Comparison of ENCODE assay signal across 31 mouse cellular contexts in genomic region chr7:49915471-49915870, GRCm38 (mm10). TPM values are rescaled to one million over a fixed set of nuclear protein-coding genes. Genes with fewer than 3 reads are reported as not detected.
DNase-seq lines count a peak whose midpoint lies in the region; ATAC-seq and TF ChIP-seq lines count a peak whose summit lies in the region.
"Had no signal": no experiment of that assay in that cellular context is flagged by ENCODE, and none has a peak within 500 bp of the region (broad histone marks: within the 10 kb centered on the region; RNA-seq: fewer than 3 reads in every experiment).

No protein-coding gene starts in this region.

- no peak for ATAC-seq in forebrain, embryonic 12.5 days (ENCODE audit: low FRiP score)
- no peak for ATAC-seq in forebrain, postnatal 0 days
- no peak for ATAC-seq in hindbrain, embryonic 13.5 days (ENCODE audit: low FRiP score)
- no peak for ATAC-seq in neural tube, embryonic 13.5 days (ENCODE audit: low read depth)
- ATAC-seq: forebrain, embryonic 14.5 days had no signal

- H3K36me3 ChIP-seq in forebrain, embryonic 12.5 days (replicated peaks) = no peaks in the 10 kb centered on the region
- no peaks in the 10 kb centered on the region for H3K36me3 ChIP-seq in forebrain, postnatal 0 days (ENCODE audit: insufficient read depth)
- no peaks in the 10 kb centered on the region for H3K36me3 ChIP-seq in E14TG2a.4 (ENCODE audit: insufficient read depth, low read length)
- H3K36me3 ChIP-seq in hindbrain, embryonic 13.5 days = peaks cover 5% of the 10 kb centered on the region
- peaks cover 15% of the 10 kb centered on the region; the same call in 1 of the 2 replicates for H3K36me3 ChIP-seq in neural tube, embryonic 13.5 days
- H3K36me3 ChIP-seq in limb, embryonic 10.5 days = no peaks in the 10 kb centered on the region
- H3K36me3 ChIP-seq: kidney, embryonic 15.5 days; limb, embryonic 13.5 days; liver, embryonic 13.5 days had no signal

- peaks cover 99% of the 10 kb centered on the region for H3K27me3 ChIP-seq in forebrain, embryonic 12.5 days
- peaks cover 59% of the 10 kb centered on the region for H3K27me3 ChIP-seq in forebrain, postnatal 0 days (ENCODE audit: insufficient read depth, low read length)
- H3K27me3 ChIP-seq in E14TG2a.4 (ENCODE audit: insufficient read depth, low read length) = peaks cover 75% of the 10 kb centered on the region
- peaks cover 91% of the 10 kb centered on the region for H3K27me3 ChIP-seq in hindbrain, embryonic 13.5 days
- H3K27me3 ChIP-seq in neural tube, embryonic 13.5 days = peaks cover 85% of the 10 kb centered on the region
- peaks cover 94% of the 10 kb centered on the region for H3K27me3 ChIP-seq in limb, embryonic 10.5 days (ENCODE audit: low read depth, poor library complexity, severe bottlenecking)

- H3K9ac ChIP-seq in forebrain, embryonic 12.5 days = no peak overlapping the region
- H3K9ac ChIP-seq in forebrain, postnatal 0 days = no peak overlapping the region
- H3K9ac ChIP-seq in hindbrain, embryonic 13.5 days = peak overlapping the region; percentile 87
- H3K9ac ChIP-seq in neural tube, embryonic 13.5 days = peak overlapping the region; percentile 87
- H3K9ac ChIP-seq: kidney, embryonic 15.5 days; limb, embryonic 13.5 days; liver, embryonic 13.5 days; lung, embryonic 14.5 days had no signal

- H3K4me1 ChIP-seq in forebrain, embryonic 12.5 days = peaks cover 11% of the 10 kb centered on the region
- no peaks in the 10 kb centered on the region for H3K4me1 ChIP-seq in forebrain, postnatal 0 days (ENCODE audit: insufficient read depth)
- H3K4me1 ChIP-seq in E14TG2a.4 (replicated peaks; ENCODE audit: low read depth, low read length) = peaks cover 55% of the 10 kb centered on the region
- H3K4me1 ChIP-seq in hindbrain, embryonic 13.5 days (replicated peaks) = peaks cover 21% of the 10 kb centered on the region
- peaks cover 26% of the 10 kb centered on the region for H3K4me1 ChIP-seq in neural tube, embryonic 13.5 days (replicated peaks)
- peaks cover 3% of the 10 kb centered on the region; the same call in 1 of the 2 replicates for H3K4me1 ChIP-seq in limb, embryonic 10.5 days
- H3K4me1 ChIP-seq: limb, embryonic 13.5 days; liver, embryonic 13.5 days had no signal

- H3K4me3 ChIP-seq in forebrain, embryonic 12.5 days (replicated peaks) = 0 out of 2 replicates have a peak overlapping the region, but pooled peaks have one; percentile 5
- no peak overlapping the region for H3K4me3 ChIP-seq in forebrain, postnatal 0 days (ENCODE audit: low read depth, low read length)
- H3K4me3 ChIP-seq in E14TG2a.4 (replicated peaks; ENCODE audit: low read length) = peak overlapping the region; percentile 61
- peak overlapping the region; percentile 51 for H3K4me3 ChIP-seq in hindbrain, embryonic 13.5 days
- peak overlapping the region; percentile 52 for H3K4me3 ChIP-seq in neural tube, embryonic 13.5 days
- no peak overlapping the region for H3K4me3 ChIP-seq in limb, embryonic 10.5 days
- H3K4me3 ChIP-seq: kidney, embryonic 15.5 days; limb, embryonic 13.5 days; liver, embryonic 13.5 days; megakaryocyte, embryonic 14.5 days had no signal

- no peak for DNase-seq in forebrain, postnatal 0 days
- DNase-seq in limb, embryonic 10.5 days (ENCODE audit: low spot score) = no peak
- DNase-seq in left cerebral cortex, postnatal 36 days (ENCODE audit: low spot score in 2 of 2) = no peak
- DNase-seq: adrenal gland, adult 2 months; cerebellum, adult 11 months; cerebellum, postnatal 14 days; embryo, embryonic 11 days; gastrocnemius, postnatal 10 days; heart, adult 11 months; kidney, adult 11 months; kidney, postnatal 36 days; layer of hippocampus, postnatal 36 days; liver, embryonic 13.5 days; lung, embryonic 14.5 days; lung, postnatal 36 days; thymus, adult 2 months; thymus, postnatal 4 days had no signal

- intact Hi-C loops in left cerebral cortex, postnatal 36 days (cut with DNase I) = loop anchor here (10.0 kb wide), 1 partner anchor 1709 kb away; the partner anchor contains the start of gene Slc17a6

- no peak for TF ChIP-seq CTCF in forebrain, postnatal 0 days (IDR thresholded peaks at IDR 0.05; ENCODE audit: low read depth)
- TF ChIP-seq CTCF in E14TG2a.4 (conservative IDR thresholded peaks at IDR 0.05; ENCODE audit: low read length) = no peak

- WGBS in forebrain, embryonic 12.5 days = under 1% methylated on average over 11 of the region's 11 CpGs
- 3% methylated on average over 11 of the region's 11 CpGs for WGBS in forebrain, postnatal 0 days
- WGBS in hindbrain, embryonic 13.5 days = under 1% methylated on average over 11 of the region's 11 CpGs
- 1% methylated on average over 11 of the region's 11 CpGs for WGBS in neural tube, embryonic 13.5 days
- under 1% methylated on average over 11 of the region's 11 CpGs for WGBS in limb, embryonic 10.5 days

- H3K4me2 ChIP-seq in forebrain, embryonic 12.5 days = no peak overlapping the region
- H3K4me2 ChIP-seq in forebrain, postnatal 0 days (ENCODE audit: low read depth) = no peak overlapping the region
- peak overlapping the region; percentile 60 for H3K4me2 ChIP-seq in hindbrain, embryonic 13.5 days
- H3K4me2 ChIP-seq in neural tube, embryonic 13.5 days = peak overlapping the region; percentile 61
- H3K4me2 ChIP-seq: kidney, embryonic 15.5 days; limb, embryonic 13.5 days; liver, embryonic 13.5 days; lung, embryonic 14.5 days had no signal

- H3K27ac ChIP-seq in forebrain, embryonic 12.5 days = no peak overlapping the region
- no peak overlapping the region for H3K27ac ChIP-seq in forebrain, postnatal 0 days (ENCODE audit: low read depth, low read length)
- H3K27ac ChIP-seq in hindbrain, embryonic 13.5 days = peak overlapping the region; percentile 95
- peak overlapping the region; percentile 94 for H3K27ac ChIP-seq in neural tube, embryonic 13.5 days (replicated peaks)
- H3K27ac ChIP-seq in limb, embryonic 10.5 days = no peak overlapping the region
- H3K27ac ChIP-seq: kidney, embryonic 15.5 days; limb, embryonic 13.5 days; liver, embryonic 13.5 days; stomach, postnatal 0 days had no signal

- 0 out of 2 replicates have a peak, but pooled peaks cover 5% of the 10 kb centered on the region for H3K9me3 ChIP-seq in forebrain, embryonic 12.5 days
- H3K9me3 ChIP-seq in forebrain, postnatal 0 days (ENCODE audit: low read length) = no peaks in the 10 kb centered on the region
- H3K9me3 ChIP-seq in E14TG2a.4 (ENCODE audit: low read length) = peaks cover 8% of the 10 kb centered on the region
- H3K9me3 ChIP-seq in hindbrain, embryonic 13.5 days = no peaks in the 10 kb centered on the region
- H3K9me3 ChIP-seq in neural tube, embryonic 13.5 days = no peaks in the 10 kb centered on the region
- H3K9me3 ChIP-seq in limb, embryonic 10.5 days (replicated peaks) = no peaks in the 10 kb centered on the region
- H3K9me3 ChIP-seq: kidney, embryonic 15.5 days; limb, embryonic 13.5 days; liver, embryonic 13.5 days had no signal

RNA-seq across cellular contexts. Expression of gene Slc6a5, which starts 5.5 kb away (rescaled TPM):
- not detected in 2 replicates for polyA plus RNA-seq in forebrain, embryonic 12.5 days (2016; fragmentation: Nextera tagmentation; extraction: Ambion mirVana)
- total RNA-seq in forebrain, postnatal 0 days (2014; rRNA removed) = 0.10 TPM in 1 of 2 replicates, not detected in the other
- polyA plus RNA-seq in forebrain, postnatal 0 days (2015; fragmentation: Nextera tagmentation; extraction: Ambion mirVana) = not detected in 2 replicates
- 12.5 and 13.0 TPM in 2 replicates for polyA plus RNA-seq in hindbrain, embryonic 13.5 days (2015; fragmentation: Nextera tagmentation; extraction: Ambion mirVana)
- 14.3 and 14.4 TPM in 2 replicates for polyA plus RNA-seq in neural tube, embryonic 13.5 days (2015; fragmentation: Nextera tagmentation; extraction: Ambion mirVana)
- polyA plus RNA-seq in limb, embryonic 10.5 days (2016; fragmentation: Nextera tagmentation; extraction: Ambion mirVana) = 0.03 TPM in 1 of 2 replicates, not detected in the other
- under 1 TPM in 1 of 2 experiments, not detected in 1; 0.17 TPM for total RNA-seq in left cerebral cortex, postnatal 36 days (2021)
- total RNA-seq: gastrocnemius, postnatal 10 days; monocyte, adult 5-6 weeks; neutrophil, adult 5-6 weeks had no signal
- polyA plus RNA-seq: forebrain, embryonic 14.5 days; heart, embryonic 11.5 days; heart, postnatal 0 days; liver, embryonic 13.5 days; lung, embryonic 14.5 days; small intestine, adult 2 months; stomach, postnatal 0 days had no signal

RNA-seq across cellular contexts. Expression of gene Nell1, which starts 59.2 kb away (rescaled TPM):
- 2.1 and 2.2 TPM in 2 replicates for polyA plus RNA-seq in forebrain, embryonic 12.5 days (2016; fragmentation: Nextera tagmentation; extraction: Ambion mirVana)
- total RNA-seq in forebrain, postnatal 0 days (2014; rRNA removed) = 41.7 and 56.3 TPM in 2 replicates
- 20.5 and 32.6 TPM in 2 replicates for polyA plus RNA-seq in forebrain, postnatal 0 days (2015; fragmentation: Nextera tagmentation; extraction: Ambion mirVana)
- 15.7 and 16.4 TPM in 2 replicates for polyA plus RNA-seq in hindbrain, embryonic 13.5 days (2015; fragmentation: Nextera tagmentation; extraction: Ambion mirVana)
- polyA plus RNA-seq in neural tube, embryonic 13.5 days (2015; fragmentation: Nextera tagmentation; extraction: Ambion mirVana) = 21.2 and 23.5 TPM in 2 replicates
- polyA plus RNA-seq in limb, embryonic 10.5 days (2016; fragmentation: Nextera tagmentation; extraction: Ambion mirVana) = 0.55 and 0.74 TPM in 2 replicates
- total RNA-seq in left cerebral cortex, postnatal 36 days (2021) = 10 to 100 TPM; 64.8 to 66.7 TPM
- total RNA-seq: monocyte, adult 5-6 weeks; neutrophil, adult 5-6 weeks had no signal

Comparison
In these comparisons a context has a peak if more than half of its experiments do, and no peak if none do; other contexts are left out.
1. H3K4me3 ChIP-seq: peak in forebrain, embryonic 12.5 days (single experiment), E14TG2a.4 (single experiment), hindbrain, embryonic 13.5 days (single experiment) and neural tube, embryonic 13.5 days (single experiment); none in forebrain, postnatal 0 days (single experiment) and limb, embryonic 10.5 days (single experiment).
2. H3K27ac ChIP-seq: peak in hindbrain, embryonic 13.5 days (single experiment) and neural tube, embryonic 13.5 days (single experiment); none in forebrain, embryonic 12.5 days (single experiment), forebrain, postnatal 0 days (single experiment) and limb, embryonic 10.5 days (single experiment).
3. H3K4me2 ChIP-seq: peak in hindbrain, embryonic 13.5 days (single experiment) and neural tube, embryonic 13.5 days (single experiment); none in forebrain, embryonic 12.5 days (single experiment) and forebrain, postnatal 0 days (single experiment).
4. H3K9ac ChIP-seq: peak in hindbrain, embryonic 13.5 days (single experiment) and neural tube, embryonic 13.5 days (single experiment); none in forebrain, embryonic 12.5 days (single experiment) and forebrain, postnatal 0 days (single experiment).
5. RNA of gene Slc6a5, which starts 5.5 kb away (polyA plus RNA-seq): 14.3 to 14.4 TPM in neural tube, embryonic 13.5 days and 12.5 to 13.0 TPM in hindbrain, embryonic 13.5 days; not detected in forebrain, embryonic 12.5 days, not detected in forebrain, postnatal 0 days and 0.03 TPM in limb, embryonic 10.5 days; every median in the first group is over 10 times any median in the second.